Mouse (Mus musculus): Measurements from ENCODE around the gene Cdkl1.

GRCm38 (mm10) chr12:69767476-69768258, 23.4 kb downstream of the Cdkl1 start:
- TF ChIP-seq CTCF (IDR thresholded peaks at IDR 0.05; ENCODE audit: low read depth, low read length) (no peak), POLR2AphosphoS5 (IDR thresholded peaks at IDR 0.05; ENCODE audit: insufficient replicate concordance, low read depth, low read length) (no peak), GATA1 (IDR thresholded peaks at IDR 0.05; ENCODE audit: borderline replicate concordance, low read length) (no peak)
